Mouse (Mus musculus): ENCODE results near the gene Scn4a. TPM values are rescaled to one million over a fixed set of nuclear protein-coding genes. Genes with fewer than 3 reads are reported as not detected.

Scn4a gene
- polyA plus RNA-seq, 1 experiment: 1.1 TPM

- Histone ChIP-seq H3K27ac (ENCODE audit: control insufficient read depth, insufficient read depth, low read depth, low read length) (no peak overlapping the region), H3K36me3 (ENCODE audit: control insufficient read depth, insufficient read depth, low read length) (no peaks in the 10 kb centered on the region), H3K4me1 (ENCODE audit: control insufficient read depth, insufficient read depth, low read length) (no peaks in the 10 kb centered on the region), H3K4me3 (ENCODE audit: control insufficient read depth, low read depth, low read length) (no peak overlapping the region), H3K27me3 (ENCODE audit: control insufficient read depth, insufficient read depth, low read length) (no peaks in the 10 kb centered on the region)
- TF ChIP-seq CTCF (IDR thresholded peaks at IDR 0.05; ENCODE audit: control insufficient read depth, insufficient read depth, insufficient replicate concordance, low read depth, low read length) (no peak), POLR2A (IDR thresholded peaks at IDR 0.05; ENCODE audit: control insufficient read depth, low read depth, low read length) (no peak)
Measured at GRCm38 (mm10) chr11:106316416-106316815, 36.7 kb downstream of the Scn4a start.

- H3K36me3 ChIP-seq (ENCODE audit: control insufficient read depth, insufficient read depth, low read length): no peaks in the 10 kb centered on the region
- H3K4me3 ChIP-seq (ENCODE audit: control insufficient read depth, low read depth, low read length): no peak within 1 kb of the TSS
- H3K27me3 ChIP-seq (ENCODE audit: control insufficient read depth, insufficient read depth, low read length): no peaks in the 10 kb centered on the region
- H3K4me1 ChIP-seq (ENCODE audit: control insufficient read depth, insufficient read depth, low read length): no peaks in the 10 kb centered on the region
- no peak within 1 kb of the TSS for H3K27ac ChIP-seq (ENCODE audit: control insufficient read depth, insufficient read depth, low read depth, low read length)
- no peak for TF ChIP-seq CTCF (IDR thresholded peaks at IDR 0.05; ENCODE audit: control insufficient read depth, insufficient read depth, insufficient replicate concordance, low read depth, low read length)
- no peak for TF ChIP-seq POLR2A (IDR thresholded peaks at IDR 0.05; ENCODE audit: control insufficient read depth, low read depth, low read length)
Measured at GRCm38 (mm10) chr11:106314333-106314812, 38.7 kb downstream of the Scn4a start, which contains the start of gene Cd79b. Gene Cd79b (minus strand): TSS chr11:106314762.

- TF ChIP-seq CTCF (IDR thresholded peaks at IDR 0.05; ENCODE audit: control insufficient read depth, insufficient read depth, insufficient replicate concordance, low read depth, low read length): no peak
- TF ChIP-seq POLR2A (IDR thresholded peaks at IDR 0.05; ENCODE audit: control insufficient read depth, low read depth, low read length): no peak
Measured at GRCm38 (mm10) chr11:106313533-106313932, 39.6 kb downstream of the Scn4a start.

DNA sequence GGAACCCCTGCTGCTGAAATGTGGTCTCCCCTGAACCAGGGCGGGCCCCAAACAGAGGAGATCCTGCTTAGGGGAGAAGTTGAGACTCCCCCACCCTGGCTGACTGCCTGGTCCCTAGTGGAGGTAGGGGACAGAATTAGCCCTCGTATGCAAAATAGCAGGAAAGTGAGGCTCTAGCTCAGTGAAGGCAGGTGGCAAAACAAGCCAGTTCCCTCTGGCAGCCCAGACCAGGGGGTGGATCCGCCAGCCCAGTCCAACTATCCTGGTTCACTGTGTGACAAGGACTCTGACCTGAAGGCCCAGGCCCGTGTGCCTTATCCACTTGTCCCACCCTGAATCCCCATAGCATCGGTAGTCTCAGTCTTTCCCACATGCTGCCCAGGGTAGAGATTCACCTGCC, 43.0 kb downstream of the Scn4a start:
- TF ChIP-seq CTCF (IDR thresholded peaks at IDR 0.05; ENCODE audit: control insufficient read depth, insufficient read depth, insufficient replicate concordance, low read depth, low read length): no peak
- Histone ChIP-seq H3K27ac (ENCODE audit: control insufficient read depth, insufficient read depth, low read depth, low read length) (no peak overlapping the region), H3K36me3 (ENCODE audit: control insufficient read depth, insufficient read depth, low read length) (no peaks in the 10 kb centered on the region), H3K4me3 (ENCODE audit: control insufficient read depth, low read depth, low read length) (no peak overlapping the region), H3K27me3 (ENCODE audit: control insufficient read depth, insufficient read depth, low read length) (no peaks in the 10 kb centered on the region), H3K4me1 (ENCODE audit: control insufficient read depth, insufficient read depth, low read length) (peaks cover 7% of the 10 kb centered on the region)

More at GRCm38 (mm10) chr11:106313533-106313932, 39.6 kb downstream of the Scn4a start:
- Histone ChIP-seq H3K27ac (ENCODE audit: control insufficient read depth, insufficient read depth, low read depth, low read length) (no peak overlapping the region), H3K27me3 (ENCODE audit: control insufficient read depth, insufficient read depth, low read length) (no peaks in the 10 kb centered on the region), H3K4me1 (ENCODE audit: control insufficient read depth, insufficient read depth, low read length) (peaks cover under 1% of the 10 kb centered on the region; the same call in 1 of the 2 replicates), H3K36me3 (ENCODE audit: control insufficient read depth, insufficient read depth, low read length) (no peaks in the 10 kb centered on the region), H3K4me3 (ENCODE audit: control insufficient read depth, low read depth, low read length) (no peak overlapping the region)

DNA sequence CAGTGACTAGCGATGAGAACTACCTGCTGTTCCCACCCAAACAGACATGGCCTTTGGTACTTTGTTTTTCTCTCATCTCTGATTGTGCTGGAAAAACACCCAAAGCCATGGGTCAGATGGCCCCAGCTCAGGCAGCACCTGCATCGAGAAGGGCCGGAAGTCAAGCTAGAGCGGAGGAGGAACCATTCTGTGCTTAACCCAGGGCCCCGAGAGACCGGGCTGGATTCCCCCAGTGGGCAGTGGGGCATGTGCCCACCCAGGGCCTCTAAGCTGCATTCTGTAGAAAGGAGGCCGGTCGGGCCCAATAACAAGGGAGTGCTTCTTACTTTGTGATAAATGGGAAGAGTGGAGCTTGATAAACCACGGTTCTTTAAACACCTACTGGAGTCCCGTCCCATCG, 44.9 kb downstream of the Scn4a start:
- Histone ChIP-seq H3K27me3 (ENCODE audit: control insufficient read depth, insufficient read depth, low read length) (no peaks in the 10 kb centered on the region), H3K4me3 (ENCODE audit: control insufficient read depth, low read depth, low read length) (peak overlapping the region; percentile 58), H3K36me3 (ENCODE audit: control insufficient read depth, insufficient read depth, low read length) (no peaks in the 10 kb centered on the region), H3K27ac (ENCODE audit: control insufficient read depth, insufficient read depth, low read depth, low read length) (peak overlapping the region; percentile 46), H3K4me1 (ENCODE audit: control insufficient read depth, insufficient read depth, low read length) (peaks cover 7% of the 10 kb centered on the region)
- no peak for TF ChIP-seq POLR2A (IDR thresholded peaks at IDR 0.05; ENCODE audit: control insufficient read depth, low read depth, low read length)
- no peak for TF ChIP-seq CTCF (IDR thresholded peaks at IDR 0.05; ENCODE audit: control insufficient read depth, insufficient read depth, insufficient replicate concordance, low read depth, low read length)

GRCm38 (mm10) chr11:106307432-106307831, 45.7 kb downstream of the Scn4a start:
- H3K4me1 ChIP-seq (ENCODE audit: control insufficient read depth, insufficient read depth, low read length): peaks cover 7% of the 10 kb centered on the region
- no peaks in the 10 kb centered on the region for H3K27me3 ChIP-seq (ENCODE audit: control insufficient read depth, insufficient read depth, low read length)
- TF ChIP-seq POLR2A (IDR thresholded peaks at IDR 0.05; ENCODE audit: control insufficient read depth, low read depth, low read length) (no peak), CTCF (IDR thresholded peaks at IDR 0.05; ENCODE audit: control insufficient read depth, insufficient read depth, insufficient replicate concordance, low read depth, low read length) (no peak)
- no peak overlapping the region for H3K4me3 ChIP-seq (ENCODE audit: control insufficient read depth, low read depth, low read length)
- H3K27ac ChIP-seq (ENCODE audit: control insufficient read depth, insufficient read depth, low read depth, low read length): no peak overlapping the region
- no peaks in the 10 kb centered on the region for H3K36me3 ChIP-seq (ENCODE audit: control insufficient read depth, insufficient read depth, low read length)

- no peak for TF ChIP-seq POLR2A (IDR thresholded peaks at IDR 0.05; ENCODE audit: control insufficient read depth, low read depth, low read length)
- no peak for TF ChIP-seq CTCF (IDR thresholded peaks at IDR 0.05; ENCODE audit: control insufficient read depth, insufficient read depth, insufficient replicate concordance, low read depth, low read length)
- Histone ChIP-seq H3K4me1 (ENCODE audit: control insufficient read depth, insufficient read depth, low read length) (peaks cover 8% of the 10 kb centered on the region), H3K36me3 (ENCODE audit: control insufficient read depth, insufficient read depth, low read length) (no peaks in the 10 kb centered on the region), H3K4me3 (ENCODE audit: control insufficient read depth, low read depth, low read length) (no peak overlapping the region), H3K27me3 (ENCODE audit: control insufficient read depth, insufficient read depth, low read length) (no peaks in the 10 kb centered on the region), H3K27ac (ENCODE audit: control insufficient read depth, insufficient read depth, low read depth, low read length) (no peak overlapping the region)
Measured at GRCm38 (mm10) chr11:106306758-106307157, 46.3 kb downstream of the Scn4a start.

GRCm38 (mm10) chr11:106306065-106306385, 47.1 kb downstream of the Scn4a start:
- Histone ChIP-seq H3K4me3 (ENCODE audit: control insufficient read depth, low read depth, low read length) (no peak overlapping the region), H3K36me3 (ENCODE audit: control insufficient read depth, insufficient read depth, low read length) (no peaks in the 10 kb centered on the region), H3K27me3 (ENCODE audit: control insufficient read depth, insufficient read depth, low read length) (no peaks in the 10 kb centered on the region), H3K4me1 (ENCODE audit: control insufficient read depth, insufficient read depth, low read length) (peaks cover 11% of the 10 kb centered on the region), H3K27ac (ENCODE audit: control insufficient read depth, insufficient read depth, low read depth, low read length) (no peak overlapping the region)
- TF ChIP-seq CTCF (IDR thresholded peaks at IDR 0.05; ENCODE audit: control insufficient read depth, insufficient read depth, insufficient replicate concordance, low read depth, low read length) (no peak), POLR2A (IDR thresholded peaks at IDR 0.05; ENCODE audit: control insufficient read depth, low read depth, low read length) (no peak)
